Mouse (Mus musculus): Measurements from ENCODE around the gene Plch2. TPM values are rescaled to one million over a fixed set of nuclear protein-coding genes. Genes with fewer than 3 reads are reported as not detected.

Plch2 gene
- total RNA-seq, 2 experiments from 2014 or later, result 76.2 to 81.5 TPM

GRCm38 (mm10) chr4:155033115-155033514, 23.5 kb downstream of the Plch2 start:
- intact Hi-C loops (cut with DNase I), result no loop called here
- DNase-seq (ENCODE audit: low spot score in 2 of 2), result no peak

- intact Hi-C loops (cut with DNase I), result no loop called here
- DNase-seq (ENCODE audit: low spot score in 2 of 2), result no peak
Measured at GRCm38 (mm10) chr4:155024170-155025010, 32.2 kb downstream of the Plch2 start.

- DNase-seq (ENCODE audit: low spot score in 2 of 2), result peak in 1 of 2 experiments; percentile 63
- intact Hi-C loops (cut with DNase I), result no loop called here
Measured at GRCm38 (mm10) chr4:155022228-155022855, 34.2 kb downstream of the Plch2 start.

- DNase-seq (ENCODE audit: low spot score in 2 of 2), result no peak
- intact Hi-C loops (cut with DNase I), result no loop called here
Measured at GRCm38 (mm10) chr4:155020813-155021212, 35.8 kb downstream of the Plch2 start.

GRCm38 (mm10) chr4:155020141-155020540, 36.4 kb downstream of the Plch2 start:
- DNase-seq (ENCODE audit: low spot score in 2 of 2), result no peak
- intact Hi-C loops (cut with DNase I), result no loop called here

DNA sequence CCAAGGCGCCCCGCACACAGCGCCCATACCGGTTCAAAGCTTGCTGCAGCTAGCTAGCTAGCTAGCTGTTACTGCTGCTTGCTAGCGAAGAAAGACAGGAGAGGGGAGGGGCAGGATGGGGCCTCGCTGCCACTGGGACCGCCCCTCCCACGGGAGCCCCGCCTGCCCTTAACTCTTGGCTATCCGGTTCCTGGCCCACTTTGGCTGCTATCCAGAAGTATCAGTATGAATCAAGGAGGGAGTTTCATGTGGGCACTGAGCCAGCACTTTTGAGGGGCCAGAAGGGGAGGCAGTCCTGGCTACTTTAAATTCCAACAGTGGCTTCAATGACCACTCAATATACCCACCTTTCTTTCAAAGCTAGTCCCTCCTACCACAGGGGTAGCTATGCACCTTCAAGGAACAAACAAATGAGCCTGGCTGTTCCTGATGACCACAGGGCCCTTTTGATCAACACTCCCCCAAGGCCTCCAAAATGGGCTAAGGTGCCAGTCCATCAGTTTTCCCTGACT, 37.2 kb downstream of the Plch2 start:
- intact Hi-C loops (cut with DNase I), result loop anchor here (5.0 kb wide), 1 partner anchor 33 kb away; no protein-coding TSS in a partner anchor
- peak; percentile 48 to 71 for DNase-seq (ENCODE audit: low spot score in 2 of 2)

DNA sequence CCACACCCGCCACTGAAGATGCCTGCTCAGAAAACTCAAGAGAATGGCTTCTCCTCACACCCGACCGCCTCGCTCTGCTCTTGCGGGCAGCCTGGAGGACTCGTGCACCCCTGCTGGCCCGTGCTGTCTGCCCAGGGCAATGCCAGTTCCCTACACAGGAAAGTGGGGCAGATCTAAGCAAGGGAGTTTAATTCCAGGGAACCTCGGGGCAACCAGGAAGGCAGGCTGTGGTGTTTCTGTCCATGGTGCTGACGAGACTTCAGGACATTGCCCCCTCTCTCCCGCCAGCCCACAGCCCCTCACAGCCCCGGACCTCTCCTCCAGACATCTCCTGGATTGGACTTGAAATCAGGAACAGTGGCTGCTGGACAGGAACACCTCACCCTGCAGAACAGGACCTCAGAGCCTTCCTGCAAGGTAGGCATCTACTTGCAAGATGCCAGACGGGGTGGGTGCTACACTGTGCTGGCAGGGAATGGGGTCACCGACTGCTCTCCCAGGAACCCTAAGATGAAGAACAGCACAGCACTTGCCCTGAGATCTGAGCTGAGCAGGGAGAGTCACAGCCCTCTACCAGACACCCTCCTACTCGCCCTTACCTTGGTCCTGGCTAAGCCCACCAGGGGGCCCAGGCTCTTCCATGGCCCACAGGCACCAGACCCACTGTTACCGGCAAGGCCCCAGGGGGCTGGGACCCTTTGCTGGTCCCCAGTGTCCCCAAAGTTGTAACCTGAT, 37.8 kb downstream of the Plch2 start:
- DNase-seq (ENCODE audit: low spot score in 2 of 2), result no peak
- intact Hi-C loops (cut with DNase I), result loop anchor here (5.0 kb wide), 1 partner anchor 34 kb away; no protein-coding TSS in a partner anchor

DNA sequence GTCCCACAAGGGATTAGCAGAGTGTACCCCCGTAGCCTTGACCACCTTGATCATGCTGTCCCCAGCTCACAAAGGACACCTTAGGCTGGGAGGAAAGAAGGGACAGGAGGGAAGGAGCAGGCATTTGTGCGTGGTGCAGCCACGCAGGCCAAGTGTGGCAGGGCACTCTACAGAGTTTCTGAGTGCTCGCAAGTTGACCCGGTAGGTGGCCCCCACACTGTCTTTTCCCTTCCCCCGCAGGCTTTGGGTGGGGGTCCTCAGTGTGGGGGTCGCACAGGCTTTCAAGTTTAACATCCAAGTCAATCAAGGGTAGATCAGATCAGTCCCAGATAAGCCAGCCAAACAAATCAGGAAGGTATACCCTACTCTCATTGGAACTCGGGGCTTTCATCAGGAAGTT, 38.5 kb downstream of the Plch2 start:
- intact Hi-C loops (cut with DNase I), result loop anchor here (5.0 kb wide), 1 partner anchor 34 kb away; no protein-coding TSS in a partner anchor
- no peak for DNase-seq (ENCODE audit: low spot score in 2 of 2)

DNA sequence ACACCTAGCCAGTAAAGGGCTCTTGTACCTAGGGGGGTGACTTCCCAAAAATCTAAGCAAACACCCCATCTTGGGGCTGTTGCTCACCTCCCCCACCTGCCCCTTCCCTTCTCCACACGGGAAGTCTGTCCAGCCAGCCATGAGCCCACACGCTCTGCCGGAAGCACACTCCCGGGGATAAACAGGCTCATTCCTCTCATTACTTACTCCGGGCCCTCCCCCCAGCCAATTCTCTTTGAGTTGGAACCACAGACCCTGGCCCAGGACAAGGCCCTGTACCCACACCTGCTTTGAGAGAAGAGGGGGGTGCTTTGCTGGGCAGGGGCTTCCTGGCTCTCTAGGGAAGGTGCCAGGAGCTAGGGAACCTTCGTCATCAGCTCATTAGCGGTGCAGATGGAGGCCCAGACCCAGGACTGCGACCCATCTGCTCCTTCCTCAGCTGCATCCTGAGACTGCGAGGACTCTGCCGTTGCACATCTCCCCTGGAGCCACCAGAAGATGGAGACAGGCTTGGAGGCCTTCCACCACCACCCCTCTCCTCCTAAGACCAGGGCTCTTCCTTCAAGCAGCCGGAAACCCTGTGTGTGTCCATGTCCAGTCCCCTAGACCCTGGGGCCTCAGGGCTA, 39.2 kb downstream of the Plch2 start:
- intact Hi-C loops (cut with DNase I), result loop anchor here (5.0 kb wide), 1 partner anchor 35 kb away; no protein-coding TSS in a partner anchor

GRCm38 (mm10) chr4:155016807-155017206, 39.8 kb downstream of the Plch2 start:
- no peak for DNase-seq (ENCODE audit: low spot score in 2 of 2)
- intact Hi-C loops (cut with DNase I), result loop anchor here (5.0 kb wide), 1 partner anchor 35 kb away; no protein-coding TSS in a partner anchor

More for the DNA sequence above, 39.2 kb downstream of the Plch2 start:
- DNase-seq (ENCODE audit: low spot score in 2 of 2), result no peak

- intact Hi-C loops (cut with DNase I), result loop anchor here (2.0 to 5.0 kb wide), 2 partner anchors 37 to 51 kb away; partner anchors contain the start of gene Pank4
- DNase-seq (ENCODE audit: low spot score in 2 of 2), result no peak
Measured at GRCm38 (mm10) chr4:155015550-155015949, 41.0 kb downstream of the Plch2 start.

- DNase-seq (ENCODE audit: low spot score in 2 of 2), result peak; percentile 66 to 94
- intact Hi-C loops (cut with DNase I), result loop anchor here (2.0 to 5.0 kb wide), 2 partner anchors 38 to 50 kb away; partner anchors contain the start of gene Pank4
Measured at GRCm38 (mm10) chr4:155014791-155015190, 41.8 kb downstream of the Plch2 start.

GRCm38 (mm10) chr4:155014244-155014643, 42.3 kb downstream of the Plch2 start:
- intact Hi-C loops (cut with DNase I), result loop anchor here (2.0 kb wide), 1 partner anchor 49 kb away; the partner anchor contains the start of gene Pank4
- DNase-seq (ENCODE audit: low spot score in 2 of 2), result no peak

- peak; percentile 45 to 60 for DNase-seq (ENCODE audit: low spot score in 2 of 2)
- intact Hi-C loops (cut with DNase I), result no loop called here
Measured at GRCm38 (mm10) chr4:155012788-155013187, 43.8 kb downstream of the Plch2 start.

DNA sequence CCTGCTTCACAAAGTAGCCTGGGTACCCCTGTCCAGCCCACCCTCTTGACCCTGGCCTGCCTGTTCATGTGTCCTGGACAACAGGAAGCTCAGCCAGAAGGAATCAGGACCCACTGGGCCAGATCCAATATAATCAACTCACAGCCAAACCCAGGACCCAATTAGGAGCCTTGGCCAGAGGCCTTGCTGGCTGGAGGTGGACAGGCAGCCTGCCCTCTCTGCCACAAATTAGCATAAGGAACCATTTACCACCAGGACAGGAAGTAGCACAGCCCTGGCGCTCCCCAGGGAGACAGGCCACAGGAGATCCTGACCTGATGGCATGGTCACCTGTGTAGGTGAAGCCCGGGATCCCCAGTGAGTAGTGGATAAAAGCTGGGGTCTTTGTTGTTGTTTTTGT, 44.5 kb downstream of the Plch2 start:
- DNase-seq (ENCODE audit: low spot score in 2 of 2), result no peak
- intact Hi-C loops (cut with DNase I), result no loop called here

DNA sequence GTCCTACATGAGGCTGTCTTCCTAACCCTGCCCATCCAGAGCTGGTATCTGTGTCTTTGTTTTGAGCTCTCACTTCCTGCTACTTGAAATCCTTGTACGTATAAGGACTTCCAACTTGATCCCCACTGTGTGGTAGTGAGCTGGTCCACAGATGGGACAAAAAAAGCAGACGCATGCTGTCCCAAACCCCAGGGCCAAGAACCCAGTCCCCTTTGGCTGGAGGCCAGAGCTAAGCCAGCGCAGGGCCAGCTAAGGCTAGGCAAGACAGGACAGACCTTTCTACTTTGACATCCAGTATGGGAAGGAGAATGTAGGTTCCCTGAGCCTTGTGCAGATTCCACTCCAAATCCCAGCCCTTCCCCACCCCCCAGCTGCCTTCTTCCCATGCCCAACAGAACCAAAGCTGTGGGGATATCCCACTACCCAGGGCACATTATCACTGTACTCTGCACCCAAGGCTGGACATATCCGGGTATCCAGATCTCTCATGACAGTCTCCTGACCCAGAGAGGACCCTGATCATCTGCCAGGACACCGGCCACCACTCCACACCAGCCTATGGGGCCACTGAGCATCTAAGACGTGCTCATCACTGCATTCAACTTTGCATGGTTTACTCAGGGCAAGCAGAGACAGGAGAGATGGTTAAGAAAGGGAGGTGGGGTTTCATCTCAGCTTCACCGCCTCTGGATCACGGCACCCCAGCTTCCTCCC, 45.1 kb downstream of the Plch2 start:
- no peak for DNase-seq (ENCODE audit: low spot score in 2 of 2)
- intact Hi-C loops (cut with DNase I), result no loop called here

DNA sequence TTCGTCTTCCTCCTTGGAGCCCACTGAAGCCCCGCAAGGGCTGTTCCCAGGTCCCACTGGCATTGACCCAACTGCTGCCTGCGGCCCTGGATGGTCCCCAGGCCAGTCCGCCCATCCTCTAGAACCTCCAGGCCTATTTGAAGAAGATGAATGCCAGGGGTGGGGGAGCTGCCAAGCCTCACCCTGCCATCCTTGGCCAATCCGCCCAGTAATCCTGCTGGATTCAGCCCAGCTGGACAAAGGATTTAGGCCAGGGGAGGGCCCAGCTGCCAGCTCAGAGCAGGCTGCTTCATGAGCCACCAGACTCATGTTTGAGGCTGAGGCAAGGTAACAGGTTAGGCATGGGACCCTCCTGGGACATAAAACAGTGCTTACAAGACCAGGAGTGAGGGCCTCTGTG, 45.7 kb downstream of the Plch2 start:
- peak in 1 of 2 experiments; percentile 59 for DNase-seq (ENCODE audit: low spot score in 2 of 2)
- intact Hi-C loops (cut with DNase I), result no loop called here

GRCm38 (mm10) chr4:155009216-155009615, 47.4 kb downstream of the Plch2 start:
- intact Hi-C loops (cut with DNase I), result no loop called here
- no peak for DNase-seq (ENCODE audit: low spot score in 2 of 2)
